Mouse (Mus musculus) brain, embryonic 14.5 days (tissue): ENCODE measurements around the gene Arid5b.
A peak's percentile ranks its signal among the peaks of the same experiment; 100 is the strongest.

Experiments used
- CTCF ChIP-seq: fragments of 200-500 bp; IDR thresholded peaks from 2 replicates; pipeline ENCODE4 v1.5.1; 2012; ENCODE audit warnings: inconsistent platforms, mild to moderate bottlenecking, moderate library complexity, borderline replicate concordance; ENCODE audit not compliant: insufficient read depth, insufficient read length; ENCODE audit errors: extremely low read depth
- POLR2A ChIP-seq: fragments of 200-500 bp; IDR thresholded peaks from 2 replicates; pipeline ENCODE4 v1.6.1; 2012; ENCODE audit warnings: mild to moderate bottlenecking, inconsistent platforms, borderline replicate concordance; ENCODE audit not compliant: poor library complexity, insufficient read depth, insufficient read length, severe bottlenecking; ENCODE audit errors: extremely low read depth

GRCm38 (mm10) chr10:68058378-68058777 lies 220.2 kb downstream of the Arid5b start:
- TF ChIP-seq CTCF (peak; percentile 29; the same call in 1 of the 2 replicates), POLR2A (no peak)
